Mouse (Mus musculus): ENCODE measurements around the gene Arhgef2. TPM values are rescaled to one million over a fixed set of nuclear protein-coding genes. Genes with fewer than 3 reads are reported as not detected.

Arhgef2 gene
- polyA plus RNA-seq (2021; fragmentation: Nextera tagmentation), result 48.6 and 53.4 TPM in 2 replicates
- long read RNA-seq, experiment 1, full-length matches to known transcripts, result 74 of 403 reads
- long read RNA-seq, experiment 1, partial matches to known transcripts, result 93 of 403 reads
- long read RNA-seq, experiment 1, other reads (novel, unspliced or antisense), result 236 of 403 reads
- long read RNA-seq, experiment 2, full-length matches to known transcripts, result 6 of 59 reads
- long read RNA-seq, experiment 2, partial matches to known transcripts, result 38 of 59 reads
- long read RNA-seq, experiment 2, other reads (novel, unspliced or antisense), result 15 of 59 reads

DNA sequence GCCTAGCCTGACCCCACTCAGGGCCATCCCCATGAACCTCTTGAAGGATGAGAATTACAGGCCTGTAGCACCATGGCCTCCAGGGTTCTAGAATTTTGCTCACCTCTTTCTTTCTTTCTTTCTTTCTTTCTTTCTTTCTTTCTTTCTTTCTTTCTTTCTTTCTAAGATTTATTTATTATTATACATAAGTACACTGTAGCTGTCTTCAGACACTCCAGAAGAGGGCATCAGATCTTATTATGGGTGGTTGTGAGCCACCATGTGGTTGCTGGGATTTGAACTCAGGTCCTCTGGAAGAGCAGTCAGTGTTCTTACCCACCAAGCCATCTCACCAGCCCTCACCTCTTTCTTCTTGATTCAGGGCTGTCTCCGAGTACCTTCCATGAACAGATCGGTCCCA, at the start of gene Arhgef2:
TSS of gene Arhgef2 (plus strand) at position 301 of the 400 bp plus-strand sequence.

DNA sequence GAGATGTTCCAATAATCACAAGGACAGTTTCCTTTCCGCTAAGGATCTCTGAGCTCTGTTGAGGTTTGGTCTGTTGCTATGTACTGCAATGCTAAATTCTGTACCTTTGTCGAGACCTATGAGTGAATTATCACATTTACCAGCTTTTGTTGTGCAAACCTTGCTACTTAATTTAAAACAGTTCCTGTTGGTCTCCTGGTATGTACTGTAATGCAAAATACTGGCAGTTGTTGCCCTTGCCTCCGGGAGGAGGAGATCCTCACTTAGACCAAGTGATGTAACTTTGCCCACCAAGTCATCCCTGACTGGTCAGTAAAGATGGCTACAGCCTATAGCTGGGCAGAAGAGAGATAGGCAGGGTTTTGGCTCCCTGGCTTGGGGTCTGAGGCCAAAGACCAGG, 30.2 kb upstream of the Arhgef2 start, which contains the start of gene Ssr2:
TSS of gene Ssr2 (plus strand) at position 337 of the 400 bp plus-strand sequence.

DNA sequence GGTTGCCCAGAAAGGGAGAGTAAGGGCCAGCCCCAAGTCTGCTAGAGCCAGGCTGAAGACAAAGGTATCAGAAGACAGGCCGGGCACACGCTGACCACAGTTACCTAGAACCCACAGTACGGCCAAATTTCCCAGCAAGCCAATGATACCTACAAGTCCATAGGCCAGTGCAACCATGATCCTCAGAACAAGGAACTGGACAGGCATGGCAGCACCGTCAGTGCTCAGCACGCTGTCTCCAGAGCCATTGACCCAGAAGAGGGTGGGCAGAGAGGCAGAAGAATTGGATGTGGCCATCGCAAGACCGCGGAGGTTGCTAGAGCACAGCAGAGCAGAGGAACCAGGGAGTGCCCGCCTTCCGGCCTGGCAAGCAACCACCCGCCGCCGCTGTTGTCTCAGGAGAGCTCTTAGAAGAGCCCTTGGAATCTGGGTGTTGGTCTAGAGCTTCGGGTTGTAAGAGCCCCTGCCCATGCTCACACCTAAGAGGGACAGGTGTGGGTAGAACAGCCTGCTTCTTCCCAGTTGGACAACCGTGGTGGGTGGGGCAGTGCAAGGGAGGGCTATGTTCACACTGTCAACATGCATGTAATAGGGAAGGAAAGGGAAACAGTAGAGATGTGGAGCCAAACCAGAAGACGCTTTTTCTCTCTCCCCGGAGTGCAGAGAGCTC, 47.2 kb downstream of the Arhgef2 start, which contains the start of gene Rxfp4:
TSS of gene Rxfp4 (minus strand) at position 297 of the 670 bp plus-strand sequence.

DNA sequence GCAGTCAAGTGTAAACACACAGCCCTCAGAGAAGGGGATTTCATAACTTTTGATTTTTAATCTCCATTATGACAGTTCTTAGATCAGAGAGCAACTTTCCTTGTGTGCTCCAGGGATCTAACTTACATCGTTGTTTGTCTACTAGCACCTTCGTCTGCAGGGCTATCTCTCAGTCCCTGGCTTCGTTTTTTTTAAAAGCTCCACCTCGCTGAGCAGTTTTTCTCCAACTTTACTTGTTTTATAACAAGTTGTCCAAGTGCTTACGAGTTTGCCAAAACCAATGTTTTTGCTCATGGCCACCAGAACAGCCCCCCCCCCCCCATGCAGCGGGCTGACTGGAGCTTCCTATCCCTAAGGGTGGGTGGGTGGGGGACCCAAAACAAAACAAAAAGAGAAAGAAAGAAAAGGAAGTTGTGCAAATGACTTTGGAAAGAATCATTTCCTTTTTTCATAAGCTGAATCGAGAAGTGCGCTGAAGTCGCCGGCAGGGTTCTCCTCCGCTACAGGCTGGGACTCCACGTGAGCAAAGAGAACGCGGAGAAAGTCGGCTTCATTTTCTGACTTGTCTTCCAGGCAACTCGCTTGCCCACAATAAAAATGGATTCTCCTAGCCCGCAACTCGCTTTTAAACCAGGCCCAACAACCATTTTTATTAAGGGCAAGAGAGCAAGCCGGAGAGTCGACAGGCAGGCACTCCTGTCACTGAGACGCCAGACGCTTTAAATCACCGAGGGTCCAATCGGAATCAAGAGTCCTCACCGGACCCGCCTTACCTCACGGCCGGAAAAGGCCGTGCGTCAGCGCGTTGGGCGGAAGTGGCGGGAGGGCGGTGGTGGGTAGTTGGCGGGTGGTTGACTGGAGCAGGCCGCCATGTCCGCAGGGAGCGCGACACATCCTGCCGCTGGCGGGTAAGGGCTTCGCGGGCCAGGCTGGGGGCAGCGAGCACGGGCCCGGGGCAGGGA, 79.5 kb downstream of the Arhgef2 start, which contains the start of gene Khdc4:
TSS of gene Khdc4 (plus strand) at position 824 of the 962 bp plus-strand sequence.

Other genes starting within 250 kb of the Arhgef2 start
- gene Paqr6, start 241.4 kb upstream of the Arhgef2 start, polyA plus RNA-seq (2021; fragmentation: Nextera tagmentation), result 11.8 and 12.5 TPM in 2 replicates
- 0.42 and 0.59 TPM in 2 replicates for gene Bglap3, start 233.2 kb upstream of the Arhgef2 start, polyA plus RNA-seq (2021; fragmentation: Nextera tagmentation)
- 1.0 and 1.1 TPM in 2 replicates for gene Bglap2, start 227.3 kb upstream of the Arhgef2 start, polyA plus RNA-seq (2021; fragmentation: Nextera tagmentation)
- gene Bglap, start 221.5 kb upstream of the Arhgef2 start, polyA plus RNA-seq (2021; fragmentation: Nextera tagmentation), result not detected in 2 replicates
- gene Pmf1, start 195.6 kb upstream of the Arhgef2 start, polyA plus RNA-seq (2021; fragmentation: Nextera tagmentation), result 7.3 and 9.7 TPM in 2 replicates
- 41.1 and 42.3 TPM in 2 replicates for gene Slc25a44, start 180.8 kb upstream of the Arhgef2 start, polyA plus RNA-seq (2021; fragmentation: Nextera tagmentation)
- 14.1 and 17.3 TPM in 2 replicates for gene Sema4a, start 144.8 kb upstream of the Arhgef2 start, polyA plus RNA-seq (2021; fragmentation: Nextera tagmentation)
- gene Lmna, start 96.0 kb upstream of the Arhgef2 start, polyA plus RNA-seq (2021; fragmentation: Nextera tagmentation), result 51.8 and 54.5 TPM in 2 replicates
- gene Mex3a, start 73.6 kb upstream of the Arhgef2 start, polyA plus RNA-seq (2021; fragmentation: Nextera tagmentation), result 0.29 and 0.49 TPM in 2 replicates
- gene Rab25, start 57.7 kb upstream of the Arhgef2 start, polyA plus RNA-seq (2021; fragmentation: Nextera tagmentation), result not detected in 2 replicates
- gene Lamtor2, start 52.9 kb upstream of the Arhgef2 start, polyA plus RNA-seq (2021; fragmentation: Nextera tagmentation), result 138 and 243 TPM in 2 replicates
- gene Ubqln4, start 52.2 kb upstream of the Arhgef2 start, polyA plus RNA-seq (2021; fragmentation: Nextera tagmentation), result 15.4 and 27.8 TPM in 2 replicates
- 189 and 202 TPM in 2 replicates for gene Ssr2, start 30.1 kb upstream of the Arhgef2 start, polyA plus RNA-seq (2021; fragmentation: Nextera tagmentation)
- not detected in 2 replicates for gene Rxfp4, start 47.2 kb downstream of the Arhgef2 start, polyA plus RNA-seq (2021; fragmentation: Nextera tagmentation)
- 22.7 and 35.6 TPM in 2 replicates for gene Khdc4, start 79.8 kb downstream of the Arhgef2 start, polyA plus RNA-seq (2021; fragmentation: Nextera tagmentation)
- 55.4 and 59.7 TPM in 2 replicates for gene Rit1, start 110.9 kb downstream of the Arhgef2 start, polyA plus RNA-seq (2021; fragmentation: Nextera tagmentation)
- gene Syt11, start 169.2 kb downstream of the Arhgef2 start, polyA plus RNA-seq (2021; fragmentation: Nextera tagmentation), result 266 and 273 TPM in 2 replicates
- gene Gon4l, start 229.3 kb downstream of the Arhgef2 start, polyA plus RNA-seq (2021; fragmentation: Nextera tagmentation), result 4.7 and 5.8 TPM in 2 replicates

Measured in left cerebral cortex, adult 6 months (tissue).